Mouse (Mus musculus) MEL (cell line): ENCODE results near the gene 1700092M07Rik. TPM values are rescaled to one million over a fixed set of nuclear protein-coding genes. Genes with fewer than 3 reads are reported as not detected.

ENCODE experiments used
- DNase-seq: peaks from one replicate; pipeline ENCODE4 v3.0.0; 2011; ENCODE audit warnings: low read depth, low spot score
- H3K27ac ChIP-seq: 2 replicates; pipeline ENCODE4 v1.5.1; 2012; ENCODE audit warnings: low read depth, mild to moderate bottlenecking, control low read depth, low read length, moderate library complexity; ENCODE audit not compliant: control insufficient read depth
- H3K27me3 ChIP-seq, 2 experiments: fragments of 150-350 bp in 1 of 2; sonication (generic) in 1 of 2; 2 replicates each; pipeline ENCODE4 v1.6.1; 2012; ENCODE audit warnings: low read length in 2 of 2, mild to moderate bottlenecking in 2 of 2, improper control_type of control experiment in 1 of 2, moderate library complexity in 1 of 2; ENCODE audit not compliant: insufficient read depth in 2 of 2, control insufficient read depth in 1 of 2
- H3K36me3 ChIP-seq, 2 experiments: 2 replicates each; pipeline ENCODE4 v1.6.1; 2012 to 2014; ENCODE audit warnings: low read length in 2 of 2, improper control_type of control experiment in 1 of 2, inconsistent platforms in 1 of 2, mild to moderate bottlenecking in 1 of 2; ENCODE audit not compliant: insufficient read depth in 2 of 2, control insufficient read depth in 1 of 2
- H3K4me1 ChIP-seq, 2 experiments: fragments of 150-350 bp in 1 of 2; sonication (generic) in 1 of 2; 2 replicates each; pipeline ENCODE4 v1.6.1; 2012; ENCODE audit warnings: low read length in 2 of 2, improper control_type of control experiment in 1 of 2, mild to moderate bottlenecking in 1 of 2; ENCODE audit not compliant: insufficient read depth in 2 of 2, control insufficient read depth in 1 of 2
- H3K4me3 ChIP-seq, 2 experiments: fragments of 150-350 bp in 1 of 2; sonication (generic) in 1 of 2; 2 replicates each; pipeline ENCODE4 v1.5.1; 2012; ENCODE audit warnings: low read depth in 2 of 2, low read length in 2 of 2, mild to moderate bottlenecking in 2 of 2, moderate library complexity in 2 of 2, control low read depth in 1 of 2, improper control_type of control experiment in 1 of 2; ENCODE audit not compliant: control insufficient read depth in 1 of 2, insufficient read depth in 1 of 2
- H3K79me2 ChIP-seq: 2 replicates; pipeline ENCODE4 v1.6.1; 2012; ENCODE audit warnings: mild to moderate bottlenecking, low read length, moderate library complexity; ENCODE audit not compliant: control insufficient read depth, poor library complexity, insufficient read depth
- H3K9ac ChIP-seq: 2 replicates; pipeline ENCODE4 v1.6.1; 2012; ENCODE audit warnings: low read depth, mild to moderate bottlenecking, control low read depth, low read length, moderate library complexity; ENCODE audit not compliant: control insufficient read depth, poor library complexity, severe bottlenecking
- H3K9me3 ChIP-seq: fragments of 150-350 bp; sonication (generic); replicated peaks from 2 replicates; pipeline ENCODE4 v1.6.1; 2012; ENCODE audit warnings: mild to moderate bottlenecking, low read length, improper control_type of control experiment, moderate library complexity; ENCODE audit not compliant: insufficient read depth
- BHLHE40 ChIP-seq: IDR thresholded peaks from 2 replicates; pipeline ENCODE4 v1.6.1; 2012; ENCODE audit warnings: low read depth, mild to moderate bottlenecking, inconsistent platforms, low read length, improper control_type of control experiment, borderline replicate concordance
- CHD1 ChIP-seq: IDR thresholded peaks from 2 replicates; pipeline ENCODE4 v1.6.1; 2012; ENCODE audit warnings: low read depth, mild to moderate bottlenecking, inconsistent platforms, low read length, improper control_type of control experiment
- CTCF ChIP-seq, 3 experiments: IDR thresholded peaks in 2 of 3; conservative IDR thresholded peaks in 1 of 3; 2 replicates each; pipeline ENCODE4 v1.5.1; 2011 to 2012; ENCODE audit warnings: low read length in 3 of 3, low read depth in 2 of 3, mild to moderate bottlenecking in 2 of 3, improper control_type of control experiment in 1 of 3, inconsistent platforms in 1 of 3, mixed read lengths in 1 of 3, moderate library complexity in 1 of 3; ENCODE audit not compliant: control insufficient read depth in 1 of 3, insufficient read depth in 1 of 3, poor library complexity in 1 of 3, severe bottlenecking in 1 of 3
- ELF1 ChIP-seq: IDR thresholded peaks from 2 replicates; pipeline ENCODE4 v1.6.1; 2014; ENCODE audit warnings: low read depth, mild to moderate bottlenecking, inconsistent platforms, low read length, improper control_type of control experiment, moderate library complexity
- EP300 ChIP-seq, 2 experiments: IDR thresholded peaks; 2 replicates each; pipeline ENCODE4 v1.6.1; 2011; ENCODE audit warnings: improper control_type of control experiment in 2 of 2, low read length in 2 of 2, low read depth in 1 of 2, mild to moderate bottlenecking in 1 of 2
- ETS1 ChIP-seq: IDR thresholded peaks from 2 replicates; pipeline ENCODE4 v1.6.1; 2012; ENCODE audit warnings: low read depth, mild to moderate bottlenecking, inconsistent platforms, low read length, improper control_type of control experiment, moderate library complexity
- GABPA ChIP-seq: IDR thresholded peaks from 2 replicates; pipeline ENCODE4 v1.6.1; 2012; ENCODE audit warnings: low read depth, mild to moderate bottlenecking, inconsistent platforms, low read length, improper control_type of control experiment, moderate library complexity
- JUND ChIP-seq: IDR thresholded peaks from 2 replicates; pipeline ENCODE4 v1.6.1; 2011; ENCODE audit warnings: low read depth, mild to moderate bottlenecking, improper control_type of control experiment, low read length
- KAT2A ChIP-seq: conservative IDR thresholded peaks from 2 replicates; pipeline ENCODE4 v1.6.1; 2012; ENCODE audit warnings: low read depth, low read length, improper control_type of control experiment, inconsistent platforms
- MAFK ChIP-seq: IDR thresholded peaks from 2 replicates; pipeline ENCODE4 v1.6.1; 2011; ENCODE audit warnings: low read depth, mild to moderate bottlenecking, low read length, improper control_type of control experiment, borderline replicate concordance
- MXI1 ChIP-seq: IDR thresholded peaks from 2 replicates; pipeline ENCODE4 v1.6.1; 2011; ENCODE audit warnings: mild to moderate bottlenecking, low read depth, low read length, improper control_type of control experiment
- MYB ChIP-seq: IDR thresholded peaks from 2 replicates; pipeline ENCODE4 v1.6.1; 2011; ENCODE audit warnings: mild to moderate bottlenecking, low read depth, low read length, improper control_type of control experiment
- NRF1 ChIP-seq: IDR thresholded peaks from 2 replicates; pipeline ENCODE4 v1.6.1; 2014; ENCODE audit warnings: low read depth, mild to moderate bottlenecking, inconsistent platforms, low read length, improper control_type of control experiment, moderate library complexity; ENCODE audit not compliant: poor library complexity, insufficient read depth, severe bottlenecking
- POLR2AphosphoS2 ChIP-seq: IDR thresholded peaks from 2 replicates; pipeline ENCODE4 v1.6.1; 2011; ENCODE audit warnings: low read length, improper control_type of control experiment
- SMC3 ChIP-seq: IDR thresholded peaks from 2 replicates; pipeline ENCODE4 v1.6.1; 2011; ENCODE audit warnings: low read depth, low read length, improper control_type of control experiment
- TCF12 ChIP-seq: IDR thresholded peaks from 2 replicates; pipeline ENCODE4 v1.6.1; 2014; ENCODE audit warnings: low read depth, mild to moderate bottlenecking, inconsistent platforms, low read length, improper control_type of control experiment, moderate library complexity
- UBTF ChIP-seq: IDR thresholded peaks from 2 replicates; pipeline ENCODE4 v1.6.1; 2012; ENCODE audit warnings: low read depth, mild to moderate bottlenecking, inconsistent platforms, low read length, improper control_type of control experiment, moderate library complexity, borderline replicate concordance; ENCODE audit not compliant: insufficient read depth
- USF1 ChIP-seq: IDR thresholded peaks from 2 replicates; pipeline ENCODE4 v1.6.1; 2014; ENCODE audit warnings: low read depth, mild to moderate bottlenecking, inconsistent platforms, low read length, improper control_type of control experiment, moderate library complexity
- USF2 ChIP-seq, 2 experiments: IDR thresholded peaks; 2 replicates each; pipeline ENCODE4 v1.6.1; 2011 to 2012; ENCODE audit warnings: improper control_type of control experiment in 2 of 2, low read length in 2 of 2, borderline replicate concordance in 1 of 2, inconsistent platforms in 1 of 2, low read depth in 1 of 2, mild to moderate bottlenecking in 1 of 2; ENCODE audit not compliant: insufficient read depth in 1 of 2
- ZC3H11A ChIP-seq: IDR thresholded peaks from 2 replicates; pipeline ENCODE4 v1.6.1; 2012; ENCODE audit warnings: low read depth, mild to moderate bottlenecking, inconsistent platforms, low read length, improper control_type of control experiment
- ZMIZ1 ChIP-seq: IDR thresholded peaks from 2 replicates; pipeline ENCODE4 v1.6.1; 2012; ENCODE audit warnings: low read depth, mild to moderate bottlenecking, inconsistent platforms, low read length, improper control_type of control experiment, moderate library complexity
- ZNF384 ChIP-seq: IDR thresholded peaks from 2 replicates; pipeline ENCODE4 v1.6.1; 2012; ENCODE audit warnings: low read depth, mild to moderate bottlenecking, inconsistent platforms, low read length, improper control_type of control experiment
- polyA plus RNA-seq, 2 experiments: library from polyadenylated mRNA; stranded (reverse) in 1 of 2; unstranded in 1 of 2; fragments of >175 nt in 1 of 2; fragments of >200 nt in 1 of 2; gene quantifications; 2 replicates each; pipeline versions ENCODE4 v1.2.1 to v1.2.4; 2012; ENCODE audit warnings: low replicate concordance in 2 of 2, low read depth in 1 of 2; ENCODE audit not compliant: insufficient read length in 2 of 2, insufficient read depth in 1 of 2, missing spikeins in 1 of 2
- total RNA-seq: library from RNA; depleted of rRNA; stranded (reverse); fragments of 300-350 nt; gene quantifications from 2 replicates; pipeline ENCODE4 v1.2.3, GENCODE M21; 2012

The 1700092M07Rik gene
- total and polyA plus RNA-seq, 3 experiments, result 3.3 to 4.3 TPM; not detected in 1

- TF ChIP-seq MXI1 (peak; percentile 93), CTCF (IDR thresholded peaks at IDR 0.05 in 2 of 3, conservative IDR thresholded peaks at IDR 0.05 in 1 of 3; ENCODE audit: control insufficient read depth in 1 of 3, insufficient read depth in 1 of 3, low read depth in 2 of 3, low read length in 3 of 3, poor library complexity in 1 of 3, severe bottlenecking in 1 of 3) (no peak), CHD1 (no peak), NRF1 (no peak)
These were observed 45.7 kb downstream of the 1700092M07Rik start, which contains the start of gene Taf6l (continued) for GRCm38 (mm10) chr19:8786008-8786781.

GRCm38 (mm10) chr19:8788521-8788920 lies 48.0 kb downstream of the 1700092M07Rik start:
- Histone ChIP-seq H3K4me3 (no peak overlapping the region), H3K9ac (no peak overlapping the region), H3K27me3 (no peaks in the 10 kb centered on the region), H3K36me3 (peaks cover 3 to 4% of the 10 kb centered on the region in 2 experiments; a peak in 2 of 4 replicates), H3K27ac (no peak overlapping the region), H3K9me3 (no peaks in the 10 kb centered on the region), H3K4me1 (peaks cover 3 to 7% of the 10 kb centered on the region in 2 experiments; a peak in 1 of 4 replicates), H3K79me2 (no peaks in the 10 kb centered on the region; the same call in 1 of the 2 replicates)
- TF ChIP-seq EP300 (IDR thresholded peaks at IDR 0.05; ENCODE audit: low read depth in 1 of 2, low read length in 2 of 2) (no peak), JUND (no peak), ZMIZ1 (no peak), KAT2A (no peak), ZNF384 (peak; percentile 67), SMC3 (no peak), MYB (no peak)
- DNase-seq, result no peak

GRCm38 (mm10) chr19:8789171-8789570 lies 48.7 kb downstream of the 1700092M07Rik start:
- TF ChIP-seq UBTF, result no peak
- TF ChIP-seq MAFK, result no peak
- no peak for TF ChIP-seq ETS1
- TF ChIP-seq TCF12, result no peak
- no peak for TF ChIP-seq POLR2AphosphoS2
- no peak for TF ChIP-seq BHLHE40
- TF ChIP-seq GABPA, result no peak
- no peak for TF ChIP-seq ZC3H11A
- TF ChIP-seq ELF1, result no peak
- no peak for TF ChIP-seq MXI1
- no peak for TF ChIP-seq USF1
- TF ChIP-seq USF2 (IDR thresholded peaks at IDR 0.05; ENCODE audit: borderline replicate concordance in 1 of 2, insufficient read depth in 1 of 2, low read depth in 1 of 2, low read length in 2 of 2), result no peak
- no peak for TF ChIP-seq ZMIZ1
- H3K27ac ChIP-seq, result no peak overlapping the region
- H3K9me3 ChIP-seq, result no peaks in the 10 kb centered on the region
- no peak overlapping the region for H3K4me3 ChIP-seq
- DNase-seq, result no peak
- peaks cover 3 to 4% of the 10 kb centered on the region in 2 experiments; a peak in 2 of 4 replicates for H3K36me3 ChIP-seq
- peaks cover 3 to 7% of the 10 kb centered on the region in 2 experiments; a peak in 1 of 4 replicates for H3K4me1 ChIP-seq
- no peaks in the 10 kb centered on the region for H3K27me3 ChIP-seq
- no peak overlapping the region for H3K9ac ChIP-seq
- H3K79me2 ChIP-seq, result no peaks in the 10 kb centered on the region; the same call in 1 of the 2 replicates
